Mouse (Mus musculus) kidney, adult 9 months (tissue): ENCODE results near the gene Glis3.

Source experiments
- DNase-seq: peaks from one replicate; pipeline ENCODE4 v3.0.0; 2022

Glis3 gene

DNA sequence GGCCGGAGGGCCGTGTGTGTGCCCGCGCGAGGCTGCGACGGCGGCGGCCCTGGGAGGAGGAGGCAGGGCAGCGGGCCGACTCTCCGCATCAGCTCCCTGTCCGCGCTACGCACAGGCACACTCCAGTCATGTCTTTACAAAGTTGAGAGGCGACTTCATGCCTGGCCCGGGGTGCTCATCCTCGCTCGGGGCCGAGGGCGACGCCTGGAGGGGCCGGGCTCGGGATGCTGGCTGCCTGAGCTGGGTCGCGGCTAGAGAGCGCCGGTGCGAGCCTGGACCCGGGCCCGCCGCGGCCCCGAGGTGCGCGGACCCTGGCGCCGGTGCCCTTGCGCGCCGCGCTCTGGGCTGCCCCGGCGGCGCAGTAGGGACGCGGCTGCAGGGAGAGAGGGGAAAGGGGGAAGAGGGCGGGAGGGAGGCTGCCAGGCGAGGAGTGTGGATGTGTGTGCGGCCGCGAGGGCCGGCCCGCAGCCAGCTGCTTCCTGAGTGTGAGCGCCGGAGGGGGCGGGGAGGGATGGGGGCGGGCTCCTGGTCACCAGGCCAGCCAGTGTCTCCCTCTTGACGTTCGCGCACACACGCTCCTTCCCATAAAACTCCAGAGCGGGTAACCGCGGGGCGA lies at the start of gene Glis3:
Gene Glis3, minus strand, starts transcription at position 302 of the 616 bp plus-strand sequence.
- DNase-seq: peak; percentile 80

DNA sequence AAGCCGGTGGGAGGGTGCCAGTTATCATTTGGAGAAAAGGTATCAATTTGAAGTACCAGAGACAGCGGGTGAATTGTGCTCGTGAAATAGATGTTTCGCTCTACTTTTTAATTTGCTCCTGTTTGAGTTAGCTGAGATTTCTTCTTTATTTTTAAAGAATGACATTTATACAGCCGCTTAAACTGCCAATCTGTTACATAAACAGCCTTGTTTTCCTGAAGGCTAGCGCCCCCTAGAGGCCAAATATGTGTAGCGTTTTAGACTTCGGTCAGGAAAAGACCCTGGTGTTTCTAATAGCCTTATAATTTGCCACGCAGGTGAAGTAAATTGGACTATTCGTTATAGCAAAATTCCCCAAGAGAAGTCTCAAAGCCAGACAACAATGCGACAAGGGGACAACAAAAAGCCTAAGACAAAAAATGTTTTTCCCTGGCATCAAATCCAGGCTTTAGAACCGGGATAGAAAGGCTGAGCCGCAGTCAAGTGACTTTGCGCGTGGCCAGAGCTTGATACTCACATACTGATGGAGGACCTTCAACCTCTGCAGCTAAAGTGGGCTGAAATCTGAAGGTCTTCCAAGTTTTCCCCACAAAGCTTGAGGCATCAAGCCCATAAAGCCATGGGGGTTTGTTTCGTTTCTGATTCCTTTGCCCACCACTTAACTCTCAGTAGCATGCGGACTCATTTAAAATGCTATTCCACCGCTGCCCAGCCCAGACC lies 46.4 kb upstream of the Glis3 start:
- DNase-seq: peak; percentile 85

DNA sequence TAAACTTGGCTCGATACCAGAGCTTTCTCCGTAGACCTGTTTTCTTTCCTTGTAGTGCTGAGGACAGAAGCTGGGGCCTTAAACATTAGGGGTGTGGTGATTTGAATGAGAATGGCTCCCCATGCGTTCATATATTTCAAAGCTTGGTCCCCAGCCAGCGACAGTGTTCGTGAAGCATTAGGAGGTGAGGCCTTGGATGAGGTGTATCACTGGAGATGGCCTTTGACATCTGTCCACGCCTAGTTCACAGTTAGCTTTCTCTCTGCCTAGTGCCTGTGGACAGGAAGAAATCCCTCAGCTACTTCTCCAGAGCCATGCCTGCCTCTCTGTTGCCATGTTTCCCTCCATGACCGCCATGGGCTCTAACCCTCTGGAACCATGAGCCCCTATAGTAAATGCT lies 44.8 kb upstream of the Glis3 start:
- no peak for DNase-seq

DNA sequence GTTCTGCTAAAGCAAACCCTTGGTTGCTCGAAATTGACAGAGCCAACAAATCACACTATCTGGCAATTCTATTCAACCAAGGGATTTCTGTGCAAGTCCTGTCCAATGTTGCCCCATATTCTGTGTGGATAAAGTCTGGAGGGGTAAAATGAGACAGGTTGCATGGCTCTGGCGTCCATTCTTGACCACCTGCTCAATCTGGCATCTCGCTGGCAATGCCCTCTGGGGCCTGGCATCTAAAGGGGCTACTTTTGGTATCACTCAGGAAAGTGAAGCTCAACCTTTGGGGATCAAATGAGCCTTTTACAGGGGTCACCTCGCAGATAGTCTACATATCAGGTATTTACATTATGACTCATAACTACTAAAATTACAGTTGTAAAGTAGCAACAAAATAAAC lies 42.7 kb upstream of the Glis3 start:
- DNase-seq: no peak

DNA sequence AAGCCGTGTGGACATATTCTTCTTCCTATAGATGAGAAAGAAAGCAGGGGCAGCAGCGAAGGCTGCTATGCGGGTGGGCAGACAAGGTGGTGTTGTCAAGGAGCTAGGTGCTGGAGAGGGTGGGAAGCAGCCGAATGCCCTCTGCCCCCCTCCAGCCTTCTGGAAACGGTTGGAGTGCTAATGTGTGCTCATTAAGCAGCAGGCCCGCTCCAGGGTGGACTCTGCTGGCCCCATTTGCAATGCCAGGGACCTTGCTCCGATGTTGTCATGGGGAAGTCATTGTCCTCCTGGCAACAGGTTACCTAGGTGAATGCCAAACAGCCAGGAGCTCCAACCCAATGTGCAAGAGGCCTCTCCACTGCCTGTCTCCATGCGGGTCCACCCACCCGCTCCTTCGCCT lies 42.0 kb upstream of the Glis3 start:
- DNase-seq: no peak

DNA sequence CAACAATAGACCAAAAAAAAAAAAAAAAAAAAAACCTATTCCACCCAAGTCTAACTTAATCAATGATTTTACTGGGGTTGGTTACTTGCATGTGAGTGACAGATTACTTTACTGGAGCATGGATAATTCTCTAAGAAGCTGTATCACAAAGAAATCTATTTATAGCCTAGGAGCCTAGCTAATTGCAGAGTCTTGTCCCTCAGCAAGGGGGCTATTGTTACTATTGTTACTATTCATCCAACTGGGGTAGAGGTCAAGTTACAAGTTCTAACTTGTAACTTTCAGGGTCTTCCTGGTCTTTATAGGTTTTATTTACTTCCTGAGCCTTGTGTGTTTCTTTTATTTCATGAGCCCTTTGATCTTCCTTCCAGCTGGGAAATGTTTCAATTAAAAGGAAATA lies 40.1 kb upstream of the Glis3 start:
- no peak for DNase-seq

DNA sequence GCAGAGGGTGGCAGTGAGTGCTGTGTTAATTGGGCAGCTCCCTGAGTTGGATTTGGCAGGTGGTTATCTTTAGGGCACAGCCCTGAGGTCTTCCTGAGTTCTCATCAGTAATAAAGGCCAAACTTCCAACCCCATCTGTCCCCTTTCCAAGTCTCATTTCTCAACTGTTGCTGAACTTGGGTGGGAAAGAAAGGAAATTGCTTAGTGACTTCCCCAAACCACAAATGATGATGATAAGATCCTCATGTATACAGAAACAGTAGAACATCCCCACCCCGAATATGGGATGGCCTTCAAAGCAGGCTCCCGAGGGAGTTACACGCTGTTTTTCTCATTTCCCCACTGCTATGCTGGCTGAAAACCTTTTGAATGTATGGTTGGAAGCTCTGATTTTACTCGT lies 34.8 kb upstream of the Glis3 start:
- DNase-seq: no peak

DNA sequence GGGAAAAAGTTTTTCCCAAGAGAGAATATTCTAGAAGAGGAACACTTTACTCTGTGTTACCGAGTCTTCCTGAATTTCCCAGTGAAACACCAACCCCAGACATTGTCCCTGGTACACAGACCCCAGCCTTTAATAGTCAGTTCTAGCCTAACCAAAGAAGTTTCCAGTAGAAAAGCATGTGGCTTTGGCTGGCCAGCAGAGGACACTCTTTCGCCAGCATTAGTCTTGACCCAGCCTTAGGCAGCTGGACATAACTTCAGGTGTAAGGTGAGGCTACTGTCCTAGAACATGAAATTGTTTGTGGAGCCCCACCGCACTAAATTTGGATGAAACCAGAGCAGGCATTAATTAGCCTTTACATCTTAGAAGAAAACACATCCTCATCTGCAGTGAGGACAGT lies 17.8 kb upstream of the Glis3 start:
- peak; percentile 37 for DNase-seq

DNA sequence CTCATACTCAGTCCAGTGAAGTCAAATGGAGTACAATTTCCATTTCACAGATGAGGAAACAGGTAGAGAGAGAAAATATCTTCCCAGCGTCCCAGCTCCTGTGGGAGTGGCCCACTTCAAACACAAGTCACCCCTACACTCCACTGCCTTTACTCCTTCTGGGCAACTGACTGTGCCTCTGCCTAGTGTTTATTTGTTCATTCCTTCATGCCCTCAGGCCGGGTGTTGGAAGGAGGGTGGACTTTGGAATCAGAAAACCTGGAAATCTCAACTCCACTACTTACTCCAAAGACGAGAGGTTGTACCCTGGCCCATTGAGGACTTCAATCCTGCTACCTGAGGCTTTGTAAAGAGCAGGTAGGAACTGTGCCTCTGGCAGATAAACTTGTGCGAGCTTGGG lies 6.5 kb upstream of the Glis3 start:
- DNase-seq: peak; percentile 60

DNA sequence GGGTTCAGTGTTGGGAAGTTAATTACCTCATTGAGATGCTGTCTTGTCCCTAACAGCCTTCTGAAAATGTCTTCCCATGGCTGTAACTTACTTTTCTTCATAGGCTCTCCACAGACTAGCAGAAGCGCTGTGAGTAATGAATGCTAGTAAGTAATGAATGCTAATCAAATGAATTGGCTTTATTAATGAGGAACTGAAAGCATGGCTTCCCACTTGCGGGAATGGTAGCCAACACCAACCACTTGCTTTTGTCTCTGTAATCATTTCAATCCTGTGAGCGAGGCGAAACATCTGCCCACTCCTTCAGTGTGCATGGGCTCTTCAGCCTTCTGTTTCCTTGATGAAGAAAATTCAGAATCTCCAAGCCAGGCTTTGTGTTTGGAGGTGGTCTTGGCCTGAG lies 5.6 kb upstream of the Glis3 start:
- no peak for DNase-seq

DNA sequence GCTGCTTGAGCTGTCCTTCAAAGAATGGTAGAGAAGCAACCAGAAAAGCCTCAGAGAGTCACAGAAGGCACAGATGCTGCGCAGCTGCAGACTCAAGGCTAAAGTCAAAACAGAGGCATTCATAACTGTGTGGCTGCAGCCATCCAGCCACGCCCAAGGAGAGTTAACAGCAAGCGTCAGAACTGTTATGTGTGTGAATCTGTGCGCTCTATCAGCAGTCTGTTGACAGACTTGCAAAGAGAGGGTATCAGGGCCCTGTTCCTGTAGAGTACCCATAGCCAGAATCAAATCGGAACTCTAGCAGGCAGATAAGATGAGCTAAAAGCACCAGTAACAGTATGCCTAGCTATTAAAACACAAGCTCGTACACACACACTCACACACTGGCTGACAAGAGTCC lies 4.5 kb upstream of the Glis3 start:
- no peak for DNase-seq

DNA sequence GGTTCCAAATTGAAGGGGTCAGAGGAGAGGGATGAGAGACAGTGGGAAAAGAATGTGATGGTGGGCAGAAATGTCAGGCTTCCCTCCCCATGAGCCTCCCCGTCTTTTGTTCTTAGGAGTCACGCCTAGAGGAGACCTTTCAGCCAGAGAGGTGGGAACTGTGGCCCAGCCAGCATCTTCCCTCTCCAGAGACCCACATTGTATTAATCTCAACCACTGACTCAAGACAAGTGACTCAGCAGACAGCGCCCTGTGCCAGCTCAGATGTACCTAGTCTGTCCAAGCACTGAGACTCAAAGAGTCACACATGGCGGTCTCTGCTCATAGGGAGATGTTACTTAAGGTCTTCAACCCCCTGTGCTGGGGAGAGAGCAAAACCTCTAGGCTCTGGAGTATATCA lies 3.5 kb upstream of the Glis3 start:
- no peak for DNase-seq

DNA sequence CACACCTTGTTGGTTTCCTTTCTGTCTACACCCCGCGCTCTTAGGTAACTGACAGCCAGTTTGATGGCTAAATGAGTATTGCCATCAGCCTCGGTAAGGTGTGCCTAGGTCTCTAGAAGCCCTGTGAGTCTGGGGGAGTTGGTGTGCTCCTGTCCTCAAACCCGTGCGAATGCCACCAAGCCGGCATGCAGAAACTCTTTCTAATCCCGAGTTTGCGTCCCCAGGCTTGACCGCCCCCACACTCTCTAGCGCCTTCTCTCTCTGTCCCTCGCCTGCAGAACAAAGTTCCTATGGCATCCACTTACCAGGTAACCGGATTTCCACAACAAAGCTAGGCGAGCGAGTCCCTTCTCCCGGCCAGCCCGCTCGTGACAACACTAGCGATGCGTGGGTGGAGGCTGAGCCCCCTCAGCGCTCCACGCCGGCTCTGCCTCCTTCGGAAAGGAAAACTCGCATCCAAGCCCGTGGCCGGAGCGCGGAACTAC lies 544 bp downstream of the Glis3 start:
- DNase-seq: no peak

DNA sequence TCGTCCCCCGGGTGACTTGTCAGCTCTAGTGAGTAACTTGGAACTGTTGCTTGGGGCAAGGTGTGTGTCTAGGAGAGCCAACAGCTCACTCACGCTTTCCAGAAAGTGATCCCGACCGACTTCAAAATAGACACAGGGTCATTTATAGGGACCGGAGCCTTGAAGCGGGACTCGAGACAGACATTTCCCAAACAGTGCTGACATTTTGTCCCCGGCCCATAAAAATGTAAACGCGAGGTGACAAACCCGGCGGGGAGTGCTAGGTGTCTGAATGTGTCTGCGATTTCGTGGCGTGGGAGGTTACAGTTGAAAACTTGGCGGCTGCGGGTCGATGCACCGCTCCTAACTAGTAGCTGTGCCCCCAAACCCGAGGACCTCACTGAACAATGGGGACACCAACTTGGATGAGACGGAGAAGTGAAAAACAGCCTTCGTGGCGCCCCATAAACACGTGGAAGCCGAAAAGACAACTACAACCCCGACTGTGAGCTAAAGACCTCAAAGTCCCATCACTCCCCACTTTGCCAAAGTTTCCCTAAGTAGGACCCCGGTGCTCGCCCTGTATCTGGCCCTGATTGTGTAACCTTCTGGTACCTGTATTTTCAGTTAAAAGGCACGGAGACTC lies 1.1 kb downstream of the Glis3 start:
- DNase-seq: peak; percentile 45

DNA sequence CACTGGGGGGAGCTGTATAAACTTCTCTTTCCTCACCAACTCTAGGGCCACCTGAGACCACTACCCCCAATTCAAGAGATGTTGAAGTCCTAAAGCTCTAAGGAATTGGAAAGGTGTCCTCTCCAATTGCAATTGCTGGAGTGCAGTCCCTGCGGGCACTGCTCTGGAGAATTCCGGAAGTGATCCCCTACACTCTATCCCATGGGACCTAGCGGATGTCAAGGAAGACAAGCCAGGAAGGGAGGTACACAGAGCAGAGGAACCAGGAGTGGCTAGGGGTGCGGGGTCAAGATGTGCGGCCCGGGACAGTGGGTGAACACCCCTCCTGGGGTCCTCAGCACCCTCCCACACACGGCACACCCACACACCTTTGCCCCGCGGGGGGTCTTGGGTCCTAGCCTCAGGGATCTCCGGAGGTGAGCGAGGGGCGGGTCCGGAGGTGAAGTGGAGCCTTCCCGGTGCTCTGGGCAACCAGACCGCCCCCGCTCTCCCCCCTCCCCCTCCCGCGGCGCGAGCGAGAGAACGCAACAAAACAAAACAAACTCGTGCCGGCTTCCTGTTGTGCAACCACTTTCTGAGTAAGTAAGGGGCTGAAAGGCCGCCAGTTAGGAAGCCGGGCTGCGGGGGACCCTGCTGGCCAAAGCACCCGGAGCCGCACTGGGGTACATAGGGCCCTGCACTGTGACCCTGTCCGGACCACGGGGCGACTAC lies 2.0 kb downstream of the Glis3 start:
- peak; percentile 71 for DNase-seq

DNA sequence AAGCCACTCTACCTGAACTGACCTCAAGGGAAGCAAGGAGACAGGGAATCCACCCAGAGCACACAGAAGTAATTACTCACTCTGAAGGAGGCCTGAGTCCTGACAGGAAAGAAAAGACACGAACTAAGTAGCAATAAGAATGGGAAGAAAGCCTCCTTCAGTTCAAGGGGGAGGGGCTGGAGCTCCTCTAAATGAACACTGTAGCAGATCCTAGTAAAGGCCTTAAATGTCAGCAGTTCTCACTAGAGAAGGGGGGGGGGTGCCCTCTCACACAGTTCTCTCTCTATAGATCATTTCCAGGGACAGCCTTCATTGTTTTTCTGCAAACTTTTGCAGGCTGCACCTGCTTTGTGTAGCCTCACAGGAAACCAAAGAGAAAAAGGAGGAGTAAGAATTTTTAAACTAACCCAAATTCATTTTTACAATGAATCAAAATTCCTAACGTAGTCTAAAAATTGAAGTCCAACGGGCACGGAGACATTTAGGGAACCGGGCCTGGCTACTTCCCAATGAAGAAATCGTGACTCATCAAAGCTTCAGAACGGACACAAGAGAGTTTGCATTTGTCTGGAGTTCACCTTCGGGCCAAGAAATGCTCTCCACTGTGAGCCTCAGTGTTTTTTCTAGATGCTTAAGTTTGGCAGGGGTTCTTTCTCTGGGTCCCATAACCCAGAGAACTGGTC lies 2.7 kb downstream of the Glis3 start:
- DNase-seq: peak; percentile 67

DNA sequence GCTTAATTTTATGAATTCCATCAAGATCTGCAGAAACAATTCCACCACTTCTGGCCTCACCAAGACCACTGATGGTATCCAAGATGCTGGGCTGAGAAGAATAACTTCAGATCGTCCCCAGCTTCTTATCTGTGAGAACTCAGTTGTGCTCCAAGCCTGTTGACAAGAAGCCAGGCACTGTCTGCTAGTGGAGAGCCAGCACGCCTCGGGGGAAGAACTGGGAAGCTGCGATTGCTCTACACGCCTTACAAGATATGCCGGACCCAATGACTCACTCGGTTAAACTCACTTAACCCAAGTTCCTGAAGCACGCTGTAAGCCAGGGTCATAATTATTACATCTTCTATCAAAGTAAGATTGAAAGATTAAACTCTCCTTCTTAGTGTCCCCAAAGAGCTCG lies 16.1 kb downstream of the Glis3 start:
- DNase-seq: no peak

DNA sequence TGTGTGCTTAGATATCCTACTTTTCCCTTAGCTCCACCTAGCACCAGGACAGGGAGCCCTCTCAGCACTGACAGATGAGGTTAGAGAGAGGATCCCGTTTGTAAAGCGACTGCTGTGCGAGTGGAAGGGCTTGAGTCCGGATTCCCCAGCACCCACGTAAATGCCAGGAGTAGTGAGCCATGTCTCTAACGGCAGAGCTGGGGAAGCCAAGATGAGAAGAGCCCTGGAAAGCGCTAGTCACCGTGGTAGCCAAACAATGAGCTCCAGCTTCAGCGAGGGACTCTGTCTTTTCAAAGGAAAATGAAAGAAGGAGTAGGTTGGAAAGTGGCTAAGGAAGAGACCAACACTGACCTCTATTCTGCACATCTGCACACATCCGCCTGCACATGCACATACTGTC lies 16.7 kb downstream of the Glis3 start:
- no peak for DNase-seq

DNA sequence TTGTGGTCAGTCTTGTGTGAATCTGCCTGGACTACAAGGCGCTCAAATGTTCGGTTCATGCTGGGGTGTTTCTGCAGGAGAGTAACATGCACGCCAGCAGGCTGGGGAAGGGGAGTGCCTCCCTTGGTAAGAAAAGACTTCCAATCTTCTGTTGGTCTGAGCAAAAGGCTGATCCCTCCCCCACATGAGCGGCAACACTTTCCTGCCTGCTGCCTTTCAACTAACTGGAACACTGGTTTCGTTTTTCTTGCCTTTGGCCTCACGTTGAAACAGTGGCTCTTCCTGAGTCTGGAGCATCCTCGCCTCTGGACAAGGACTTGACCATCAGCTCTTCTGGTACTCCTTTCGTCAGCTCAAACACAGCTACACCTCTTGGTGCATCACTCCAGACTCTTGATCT lies 17.4 kb downstream of the Glis3 start:
- DNase-seq: no peak

DNA sequence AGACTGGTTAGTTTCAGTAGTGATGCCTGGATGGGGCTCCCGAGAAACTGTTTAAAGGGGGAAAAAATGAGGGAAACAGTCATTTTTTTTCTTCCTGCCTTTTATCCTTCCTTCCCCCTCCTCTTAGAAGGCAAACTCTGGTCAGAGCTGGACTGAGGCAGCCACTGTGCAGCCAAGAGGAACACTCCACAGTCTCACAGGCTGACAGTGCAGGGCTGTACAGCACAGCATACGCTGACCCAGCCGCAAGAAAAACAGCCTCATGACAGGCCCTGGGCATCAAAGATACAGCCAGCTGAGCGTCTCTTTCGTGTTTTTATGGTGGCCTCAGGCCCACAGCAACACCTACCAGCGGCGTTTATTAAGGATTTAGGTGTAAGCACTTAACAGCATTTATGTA lies 19.0 kb downstream of the Glis3 start:
- peak; percentile 74 for DNase-seq

DNA sequence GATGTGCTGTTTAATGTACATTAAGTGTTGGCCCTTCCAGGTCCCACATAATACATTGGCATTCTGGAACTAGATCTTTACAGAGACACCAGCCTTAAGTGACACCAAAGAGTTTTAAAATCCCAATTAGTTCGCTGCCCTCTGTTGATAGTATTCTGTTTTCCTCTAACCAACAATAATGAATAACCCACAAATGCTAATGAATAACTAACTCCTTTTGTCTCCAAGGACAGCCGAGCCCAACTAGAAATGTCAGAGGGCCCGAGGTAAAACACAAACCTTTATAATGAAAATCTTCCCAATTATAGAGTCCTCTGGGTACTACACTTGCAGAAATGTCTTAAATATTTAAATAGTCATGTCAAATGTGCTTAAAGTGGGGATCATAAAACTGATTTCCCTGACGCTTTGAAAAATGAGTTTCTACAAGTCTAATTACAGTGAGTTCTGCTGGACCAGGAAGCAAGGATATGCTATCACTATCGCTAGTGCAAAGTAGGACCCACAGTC lies 22.1 kb downstream of the Glis3 start:
- DNase-seq: peak; percentile 77

DNA sequence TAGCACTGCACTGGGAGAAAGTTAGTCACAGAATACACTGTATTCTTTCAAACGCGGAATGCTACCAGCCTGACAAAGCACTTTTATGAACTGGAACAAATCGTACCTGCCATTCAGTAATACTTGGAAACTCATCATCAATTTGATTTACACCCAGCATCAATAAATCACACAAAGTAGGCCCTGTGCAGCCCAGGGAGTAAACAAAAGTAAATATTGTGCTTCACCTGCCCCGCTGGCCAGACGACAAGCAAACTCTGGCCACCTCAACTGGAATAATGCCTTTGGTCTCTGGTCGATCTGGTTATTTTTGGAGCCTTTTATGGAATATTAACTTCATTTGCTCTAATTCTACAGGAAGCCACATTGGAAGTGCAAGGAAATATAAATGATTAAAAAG lies 23.0 kb downstream of the Glis3 start:
- DNase-seq: peak; percentile 57

DNA sequence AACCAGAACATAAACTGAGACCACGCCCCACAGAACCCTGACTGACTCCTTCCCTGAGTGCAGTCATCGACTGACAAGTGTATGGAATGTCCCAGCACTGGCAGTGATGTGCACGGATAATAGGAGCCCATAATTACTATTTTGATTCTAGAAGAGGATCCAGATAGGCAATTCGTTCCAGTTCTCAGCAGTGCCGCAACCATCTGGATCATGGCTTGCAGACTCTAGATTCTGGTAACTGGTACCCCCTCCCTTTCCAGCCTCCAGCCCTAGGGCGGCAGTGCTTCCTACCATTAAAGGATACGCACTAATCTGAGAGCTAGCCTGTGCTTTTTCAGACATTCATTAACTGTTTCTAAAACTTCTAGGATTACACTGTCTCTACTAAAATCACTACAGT lies 24.7 kb downstream of the Glis3 start:
- DNase-seq: no peak
